Mouse (Mus musculus): Measurements from ENCODE around the gene Nudt4.

Gene Nudt4

GRCm38 (mm10) chr10:95539260-95539659 lies 24.7 kb downstream of the Nudt4 start:
- DNase-seq (ENCODE audit: low spot score): no peak

- no peak for DNase-seq (ENCODE audit: low spot score)
These were observed 27.8 kb downstream of the Nudt4 start for GRCm38 (mm10) chr10:95536222-95536541.

GRCm38 (mm10) chr10:95535399-95536221 lies 28.3 kb downstream of the Nudt4 start:
- DNase-seq (ENCODE audit: low spot score): no peak

GRCm38 (mm10) chr10:95533382-95533781 lies 30.6 kb downstream of the Nudt4 start:
- no peak for DNase-seq (ENCODE audit: low spot score)

DNA sequence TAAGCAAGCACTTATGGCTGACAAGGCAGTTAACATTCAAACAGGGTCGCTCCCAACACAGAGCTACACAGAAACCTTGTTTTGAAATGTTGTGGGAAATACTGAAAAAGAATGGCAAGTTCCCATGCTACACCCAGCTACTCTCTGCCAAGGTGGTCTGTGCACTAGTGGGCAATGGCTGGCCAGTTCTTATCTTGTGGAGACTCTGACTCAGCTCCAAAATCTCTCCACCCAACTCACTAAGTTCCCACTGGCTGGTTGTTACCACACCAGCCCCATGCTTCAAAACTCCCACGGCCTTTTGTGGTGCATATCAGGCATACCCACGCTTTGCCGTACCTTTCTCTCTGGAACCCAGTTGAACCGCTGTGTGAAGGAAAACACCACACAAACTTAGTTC lies 31.0 kb downstream of the Nudt4 start:
- DNase-seq (ENCODE audit: low spot score): no peak

GRCm38 (mm10) chr10:95530551-95531121 lies 33.3 kb downstream of the Nudt4 start:
- DNase-seq (ENCODE audit: low spot score): no peak

- no peak for DNase-seq (ENCODE audit: low spot score)
These were observed 37.3 kb downstream of the Nudt4 start for GRCm38 (mm10) chr10:95526495-95527122.

- DNase-seq (ENCODE audit: low spot score): no peak
These were observed 38.1 kb downstream of the Nudt4 start for GRCm38 (mm10) chr10:95525871-95526270.

DNA sequence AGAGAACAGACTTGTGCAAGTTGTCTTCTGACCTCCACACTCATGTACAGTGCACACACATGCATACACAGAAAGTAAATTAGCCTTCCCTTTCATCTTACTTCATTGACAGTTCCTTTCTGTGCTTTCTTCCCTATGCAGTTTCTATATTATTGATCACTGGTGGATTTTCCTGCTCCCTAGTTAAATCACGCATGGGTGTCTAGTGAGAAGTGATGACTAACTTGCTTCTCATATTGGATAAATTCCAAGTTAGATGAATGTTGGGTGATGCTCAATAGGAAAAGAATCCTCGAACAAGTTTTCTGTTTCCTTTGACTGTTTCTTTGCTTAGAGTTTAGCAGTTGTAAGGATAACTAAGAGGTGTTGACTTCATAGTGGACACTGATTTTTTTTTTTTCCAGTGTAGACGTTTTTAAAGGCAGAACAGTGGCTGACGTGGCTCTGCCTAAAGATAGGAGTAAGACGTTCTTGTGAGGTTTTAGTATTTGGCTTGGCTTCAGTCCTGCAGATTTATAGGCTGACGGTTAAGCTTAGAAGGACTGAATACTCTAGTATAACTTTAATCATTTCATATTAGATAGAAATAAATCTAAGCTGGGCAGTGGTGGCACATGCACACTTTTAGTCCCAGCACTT lies 38.8 kb downstream of the Nudt4 start:
- no peak for DNase-seq (ENCODE audit: low spot score)

DNA sequence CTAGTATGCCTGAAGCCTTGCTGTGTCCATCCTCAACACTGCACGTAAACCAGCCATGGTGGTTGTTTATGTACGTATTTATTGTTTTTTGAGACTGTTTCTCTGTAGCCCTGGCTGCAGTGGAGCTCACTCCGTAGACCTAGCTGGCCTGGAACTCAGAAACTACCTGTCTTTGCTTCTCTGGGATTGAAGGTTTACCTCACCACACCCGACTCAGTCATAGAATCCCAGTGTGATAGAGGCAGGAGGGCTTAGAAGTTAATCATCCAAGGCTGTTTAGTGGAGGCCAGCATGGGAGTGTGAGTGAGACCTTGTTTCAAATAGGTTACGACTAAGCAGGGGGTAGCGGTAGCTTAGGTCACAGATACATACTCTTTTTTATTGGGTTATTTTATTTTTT lies 46.3 kb downstream of the Nudt4 start:
- no peak for DNase-seq (ENCODE audit: low spot score)

GRCm38 (mm10) chr10:95515293-95515931 lies 48.5 kb downstream of the Nudt4 start:
- DNase-seq (ENCODE audit: low spot score): no peak

DNA sequence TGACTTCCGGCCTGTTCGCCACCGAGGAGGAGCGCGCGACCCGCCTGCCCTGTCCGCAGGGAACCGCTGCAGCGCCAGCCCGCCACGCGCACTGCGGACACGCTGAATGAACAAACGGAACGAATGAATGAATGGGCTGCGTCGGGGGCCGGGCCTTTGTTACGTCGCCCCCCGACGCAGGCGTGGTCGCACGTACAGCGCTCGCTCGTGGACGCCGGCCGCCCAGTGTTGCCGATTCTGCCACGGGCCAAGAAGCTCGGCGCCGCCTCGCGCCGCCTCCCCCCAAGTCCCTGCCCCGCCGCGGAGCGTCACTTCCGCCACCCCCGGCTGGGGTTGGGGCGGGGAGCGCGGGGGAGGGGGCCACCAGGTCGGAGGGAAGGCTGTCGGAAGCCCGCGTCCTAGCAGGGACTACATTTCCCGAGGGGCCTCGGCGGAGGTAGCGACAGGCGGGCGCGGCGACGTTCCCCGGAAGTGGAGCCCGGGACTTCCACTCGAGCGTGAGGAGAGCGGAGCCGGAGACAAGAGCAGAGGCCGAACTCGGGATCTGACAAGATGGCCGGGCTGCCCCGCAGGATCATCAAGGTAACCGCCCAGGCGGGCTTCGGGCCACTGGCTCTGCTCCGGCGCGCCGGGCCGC lies 49.2 kb downstream of the Nudt4 start, which contains the start of gene Ube2n:
Gene Ube2n (plus strand): TSS at position 490 of the 637 bp plus-strand sequence.
- peak; percentile 98 for DNase-seq (ENCODE audit: low spot score)

GRCm38 (mm10) chr10:95513768-95514556 lies 50.0 kb downstream of the Nudt4 start:
- no peak for DNase-seq (ENCODE audit: low spot score)

DNA sequence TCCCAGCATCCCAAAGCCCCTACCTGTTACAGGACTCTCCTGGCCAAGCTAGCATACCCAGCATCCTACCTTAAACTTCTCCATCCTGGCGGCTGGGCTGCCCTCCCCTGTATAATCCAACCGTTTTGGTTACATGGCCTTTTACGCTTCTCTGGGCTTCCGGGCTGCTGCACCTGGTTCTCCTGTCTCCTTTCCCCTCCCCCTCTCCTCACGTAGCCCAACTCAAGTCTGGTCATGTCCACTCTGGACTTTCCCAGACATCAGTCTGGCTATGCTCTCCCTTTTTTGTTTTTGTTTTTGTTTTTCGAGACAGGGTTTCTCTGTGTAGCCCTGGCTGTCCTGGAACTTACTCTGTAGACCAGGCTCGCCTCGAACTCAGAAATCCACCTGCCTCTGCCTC lies 51.3 kb downstream of the Nudt4 start:
- no peak for DNase-seq (ENCODE audit: low spot score)

DNA sequence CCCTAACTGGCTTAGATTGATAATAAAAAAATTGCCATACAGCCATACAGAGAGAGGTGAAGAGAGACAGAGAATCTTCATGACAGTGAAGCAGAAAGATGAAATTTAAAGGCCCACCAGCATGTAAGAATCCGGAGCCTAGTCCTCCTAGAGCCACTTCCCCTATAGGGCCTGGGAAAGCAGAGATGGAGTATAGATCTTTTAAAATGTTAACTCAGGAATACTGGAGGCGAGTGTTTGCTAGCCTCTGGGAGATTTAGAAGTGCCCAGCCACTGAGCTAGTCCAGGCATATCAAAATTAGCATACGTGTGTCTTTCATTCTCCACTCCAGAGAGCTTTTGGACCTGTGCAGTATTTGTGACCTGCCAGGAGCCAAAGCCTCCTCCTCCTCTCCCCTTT lies 54.7 kb downstream of the Nudt4 start:
- no peak for DNase-seq (ENCODE audit: low spot score)

DNA sequence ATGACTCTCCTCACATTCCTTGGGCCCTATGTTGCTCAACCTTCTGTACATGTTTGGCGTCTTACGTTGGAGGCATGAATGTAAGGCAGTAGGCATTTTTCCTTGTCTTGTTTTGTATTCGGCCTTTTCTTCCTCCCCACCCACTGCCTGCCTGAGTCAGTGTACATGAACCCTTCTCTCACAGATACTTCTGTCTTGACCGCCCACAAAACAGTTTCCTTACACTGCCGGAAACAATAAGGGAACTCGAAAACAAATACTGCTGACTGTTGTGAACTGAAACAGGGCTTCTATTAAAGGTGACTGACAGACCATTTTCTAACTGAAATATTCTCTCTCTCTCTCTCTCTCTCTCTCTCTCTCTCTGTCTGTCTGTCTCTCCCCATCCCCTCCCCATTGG lies 55.2 kb downstream of the Nudt4 start:
- DNase-seq (ENCODE audit: low spot score): no peak

DNA sequence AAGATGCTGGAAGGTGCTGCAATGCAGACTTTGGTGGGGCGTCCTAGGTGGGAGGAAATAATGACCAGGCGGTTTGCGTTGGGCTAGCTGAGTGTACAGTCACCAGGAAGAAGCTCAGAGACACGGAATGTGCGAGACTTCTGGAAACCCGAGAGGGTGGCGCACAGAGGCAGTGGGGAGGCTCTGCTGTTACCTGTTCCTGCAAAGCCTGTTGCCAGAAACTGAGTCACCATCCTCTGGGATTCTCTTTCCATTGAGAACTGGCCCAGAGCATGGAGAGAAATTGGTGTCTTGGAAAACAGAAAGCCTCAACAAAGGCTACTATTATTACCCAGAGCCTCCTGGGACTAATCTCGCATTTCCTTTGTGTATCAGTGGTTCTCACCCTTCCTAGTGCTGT lies 55.8 kb downstream of the Nudt4 start:
- no peak for DNase-seq (ENCODE audit: low spot score)

DNA sequence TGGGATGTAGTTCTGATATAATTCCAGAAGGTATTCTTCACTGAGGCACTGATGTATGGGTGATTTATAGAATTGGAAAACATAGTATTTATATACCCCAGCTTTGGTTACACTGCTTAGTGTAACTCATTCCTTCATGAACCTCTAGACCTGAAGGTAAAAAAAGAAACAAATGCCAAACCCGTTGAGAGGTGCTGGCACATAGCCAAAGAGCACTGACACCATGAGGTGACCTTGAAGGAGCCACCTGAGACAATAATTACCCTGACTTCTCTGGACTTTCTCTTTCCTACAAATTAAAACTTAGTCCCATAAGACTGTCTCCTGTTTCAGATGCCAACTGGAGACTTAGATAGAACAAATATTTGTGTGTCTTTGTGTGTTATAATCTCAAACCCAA lies 59.6 kb downstream of the Nudt4 start:
- no peak for DNase-seq (ENCODE audit: low spot score)

DNA sequence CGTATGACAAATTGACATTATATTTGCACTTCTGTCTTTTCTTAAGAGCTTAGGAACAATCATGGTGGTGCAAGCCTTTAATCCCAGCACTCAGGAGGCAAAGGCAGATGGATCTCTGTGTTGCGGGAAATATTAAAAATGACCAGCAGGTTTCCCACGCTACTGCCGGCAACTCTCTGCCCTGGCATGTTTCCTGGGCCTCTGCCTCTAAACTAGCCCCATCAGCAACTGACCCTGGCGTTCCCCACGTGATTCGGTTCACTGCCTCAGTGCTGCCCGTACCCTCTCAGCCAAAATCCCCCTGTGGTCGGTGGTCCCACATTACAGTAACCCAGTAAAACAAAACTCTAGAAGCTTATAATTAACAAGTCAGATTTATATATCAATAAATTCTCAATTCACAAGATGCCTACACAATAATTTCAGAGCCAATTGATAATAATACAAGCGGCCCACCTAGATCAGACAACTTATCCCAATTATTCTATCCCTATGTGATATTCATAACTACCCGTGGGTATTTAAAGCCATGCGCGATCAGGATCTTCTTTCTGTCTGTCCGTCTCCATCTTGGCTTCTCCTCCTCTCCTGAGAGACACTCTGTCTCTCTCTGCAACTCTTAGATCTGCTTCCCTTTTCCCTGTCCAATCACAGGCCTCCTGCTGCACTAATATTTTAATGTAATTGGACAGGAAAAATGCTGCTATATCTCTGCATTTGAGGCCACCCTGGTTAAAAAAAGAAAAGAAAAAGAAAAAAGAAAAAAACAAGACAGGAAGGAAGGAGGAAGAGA lies 60.3 kb downstream of the Nudt4 start:
- DNase-seq (ENCODE audit: low spot score): no peak

DNA sequence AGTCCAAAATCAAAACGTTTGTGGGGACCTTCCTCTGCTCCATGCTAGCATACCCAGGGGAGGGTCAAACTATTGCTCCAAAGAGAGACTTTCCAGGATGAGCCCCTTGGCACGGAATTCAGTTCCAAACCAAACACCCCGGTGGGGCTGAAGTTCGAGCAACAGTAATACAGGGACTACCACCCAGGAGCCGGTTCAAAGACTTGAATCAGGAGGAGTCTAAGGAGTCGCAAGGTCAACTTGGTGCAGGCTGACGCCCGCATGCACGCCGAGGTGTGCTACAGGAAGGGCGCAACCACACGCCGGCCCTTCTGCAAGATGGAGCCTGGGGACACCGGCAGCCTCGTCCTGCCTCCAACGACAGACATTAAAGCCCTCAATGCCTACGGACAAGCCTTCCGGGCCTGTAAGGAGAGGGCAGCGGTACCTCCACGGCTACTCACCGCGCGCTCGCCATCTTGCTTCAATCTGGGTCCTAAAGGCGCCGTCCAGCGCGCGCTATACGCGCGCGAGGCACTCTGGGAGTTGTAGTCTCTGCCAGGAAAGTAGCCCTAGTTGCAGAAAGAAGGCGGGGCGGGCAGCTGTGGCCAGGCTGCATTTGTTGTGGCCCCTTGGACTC lies 62.4 kb downstream of the Nudt4 start, which contains the start of gene Mrpl42:
Gene Mrpl42 (minus strand): TSS at position 478 of the 619 bp plus-strand sequence.
- DNase-seq (ENCODE audit: low spot score): peak; percentile 87

Measured in testis, postnatal 14 days (tissue).